Mouse (Mus musculus) forebrain, embryonic 11.5 days (tissue): ENCODE data around the gene Fbrs. TPM values are rescaled to one million over a fixed set of nuclear protein-coding genes. Genes with fewer than 3 reads are reported as not detected.
"Not testable (repeated sequence)": the region's sequence is repeated elsewhere in the genome, so short reads cannot be mapped to it uniquely, and the experiment has no call there.

Source experiments
- ATAC-seq: fragments of 200-750 bp; cut with Nextera tagmentation; replicated peaks from 2 replicates; pipeline ENCODE4 v1.8.0; 2017; ENCODE audit warnings: moderate TSS enrichment; ENCODE audit not compliant: low FRiP score
- DNase-seq: peaks from one replicate; pipeline ENCODE4 v3.0.0-alpha.2; 2017; ENCODE audit warnings: low spot score
- H3K27ac ChIP-seq: fragments of 300-500 bp; sonication (generic); 2 replicates; pipeline ENCODE4 v1.5.1; 2014; ENCODE audit warnings: low read depth, low read length
- H3K27me3 ChIP-seq: fragments of 300-500 bp; sonication (generic); 2 replicates; pipeline ENCODE4 v1.6.1; 2014; ENCODE audit warnings: mild to moderate bottlenecking, low read length, mixed read lengths; ENCODE audit not compliant: control insufficient read depth, insufficient read depth
- H3K36me3 ChIP-seq: fragments of 300-500 bp; sonication (generic); 2 replicates; pipeline ENCODE4 v1.6.1; 2014; ENCODE audit warnings: mild to moderate bottlenecking, low read length, moderate library complexity, mixed read lengths; ENCODE audit not compliant: control insufficient read depth, insufficient read depth
- H3K4me1 ChIP-seq: fragments of 300-500 bp; sonication (generic); replicated peaks from 2 replicates; pipeline ENCODE4 v1.6.1; 2014; ENCODE audit warnings: low read length, mixed read lengths; ENCODE audit not compliant: control insufficient read depth, insufficient read depth
- H3K4me2 ChIP-seq: fragments of 300-500 bp; sonication (generic); 2 replicates; pipeline ENCODE4 v1.6.1; 2014; ENCODE audit warnings: low read depth, mild to moderate bottlenecking, low read length, moderate library complexity, mixed read lengths; ENCODE audit not compliant: severe bottlenecking
- H3K4me3 ChIP-seq: fragments of 300-500 bp; sonication (generic); 2 replicates; pipeline ENCODE4 v1.5.1; 2014; ENCODE audit warnings: low read depth, low read length
- H3K9ac ChIP-seq: fragments of 300-500 bp; sonication (generic); 2 replicates; pipeline ENCODE4 v1.6.1; 2014; ENCODE audit warnings: low read length
- H3K9me3 ChIP-seq: fragments of 300-500 bp; sonication (generic); 2 replicates; pipeline ENCODE4 v1.6.1; 2016; ENCODE audit warnings: low read length, mixed read lengths; ENCODE audit not compliant: control insufficient read depth
- WGBS: fragments of 180-500 bp; shearing (Covaris S2); extraction: QIAGEN DNeasy Blood & Tissue Kit; methylation state at CpG from one replicate; pipeline ENCODE4 v1.1.7; 2014; 5-methylcytosine and 5-hydroxymethylcytosine counted together
- polyA plus RNA-seq: library from polyadenylated mRNA; unstranded; fragments of >200 nt; fragmentation: Nextera tagmentation; extraction: Ambion mirVana; gene quantifications from 2 replicates; pipeline ENCODE4 v1.2.1, GENCODE M21; 2014

The Fbrs gene
- polyA plus RNA-seq, 1 experiment from 2014 or later, result 14.7 TPM

- not testable (repeated sequence) for H3K9ac ChIP-seq, H3K4me2 ChIP-seq, H3K4me3 ChIP-seq, ATAC-seq, H3K27ac ChIP-seq, H3K9me3 ChIP-seq, H3K27me3 ChIP-seq, H3K4me1 ChIP-seq
- peak; percentile 41 for DNase-seq
- WGBS, result 90% methylated on average over 3 of the region's 3 CpGs
- H3K36me3 ChIP-seq, result peaks cover 17% of the 10 kb centered on the region; the same call in 1 of the 2 replicates
These were observed 20.5 kb upstream of the Fbrs start for GRCm38 (mm10) chr7:127458371-127459122.

- not testable (repeated sequence) for ATAC-seq, H3K4me3 ChIP-seq, H3K4me1 ChIP-seq, H3K9me3 ChIP-seq, H3K27me3 ChIP-seq, H3K9ac ChIP-seq, H3K4me2 ChIP-seq, H3K27ac ChIP-seq
- peak; percentile 15 for DNase-seq
- peaks cover 17% of the 10 kb centered on the region; the same call in 1 of the 2 replicates for H3K36me3 ChIP-seq
- WGBS, result 96% methylated on average over 7 of the region's 8 CpGs
These were observed 19.7 kb upstream of the Fbrs start, which contains the start of gene Prr14 for GRCm38 (mm10) chr7:127459311-127459710. Prr14 (plus strand) TSS chr7:127459611.

GRCm38 (mm10) chr7:127465191-127465590, 13.8 kb upstream of the Fbrs start:
- no peak overlapping the region for H3K4me2 ChIP-seq
- WGBS, result 87% methylated on average over 3 of the region's 3 CpGs
- H3K9me3 ChIP-seq, result no peaks in the 10 kb centered on the region
- DNase-seq, result no peak
- no peaks in the 10 kb centered on the region for H3K27me3 ChIP-seq
- H3K27ac ChIP-seq, result no peak overlapping the region
- peaks cover 3% of the 10 kb centered on the region; the same call in 1 of the 2 replicates for H3K36me3 ChIP-seq
- H3K9ac ChIP-seq, result no peak overlapping the region
- no peak for ATAC-seq
- H3K4me3 ChIP-seq, result no peak overlapping the region
- no peaks in the 10 kb centered on the region for H3K4me1 ChIP-seq

GRCm38 (mm10) chr7:127465670-127466069, 13.3 kb upstream of the Fbrs start:
- not testable (repeated sequence) for H3K9ac ChIP-seq, ATAC-seq, H3K4me3 ChIP-seq, DNase-seq, H3K36me3 ChIP-seq, H3K4me1 ChIP-seq, H3K27ac ChIP-seq, H3K27me3 ChIP-seq, H3K4me2 ChIP-seq, H3K9me3 ChIP-seq
- 92% methylated on average over 2 of the region's 2 CpGs for WGBS

GRCm38 (mm10) chr7:127466606-127467005, 12.4 kb upstream of the Fbrs start:
- H3K27me3 ChIP-seq, result no peaks in the 10 kb centered on the region
- H3K36me3 ChIP-seq, result peaks cover 3% of the 10 kb centered on the region; the same call in 1 of the 2 replicates
- no peak overlapping the region for H3K27ac ChIP-seq
- DNase-seq, result no peak
- H3K9ac ChIP-seq, result no peak overlapping the region
- H3K4me1 ChIP-seq, result no peaks in the 10 kb centered on the region
- 91% methylated on average over 4 of the region's 4 CpGs for WGBS
- no peak for ATAC-seq
- no peaks in the 10 kb centered on the region for H3K9me3 ChIP-seq
- H3K4me2 ChIP-seq, result no peak overlapping the region
- no peak overlapping the region for H3K4me3 ChIP-seq

- peak; percentile 64 for DNase-seq
- Histone ChIP-seq H3K9ac (peak overlapping the region; percentile 96), H3K9me3 (no peaks in the 10 kb centered on the region), H3K27ac (peak overlapping the region; percentile 98), H3K4me1 (peaks cover 6% of the 10 kb centered on the region), H3K4me2 (peak overlapping the region; percentile 73), H3K4me3 (peak overlapping the region; percentile 87), H3K27me3 (no peaks in the 10 kb centered on the region), H3K36me3 (peaks cover 8% of the 10 kb centered on the region; the same call in 1 of the 2 replicates)
- 7% methylated on average over 10 of the region's 10 CpGs for WGBS
- ATAC-seq, result no peak; the same call in 1 of the 2 replicates
These were observed 8.8 kb upstream of the Fbrs start for GRCm38 (mm10) chr7:127470011-127470715.

- ATAC-seq (peak; percentile 91), DNase-seq (peak; percentile 93)
- peak overlapping the region; percentile 98 for H3K27ac ChIP-seq
- H3K4me3 ChIP-seq, result peak overlapping the region; percentile 87
- WGBS, result under 1% methylated on average over 46 of the region's 46 CpGs
- no peaks in the 10 kb centered on the region for H3K9me3 ChIP-seq
- H3K4me1 ChIP-seq, result peaks cover 6% of the 10 kb centered on the region
- peak overlapping the region; percentile 73 for H3K4me2 ChIP-seq
- peak overlapping the region; percentile 96 for H3K9ac ChIP-seq
- no peaks in the 10 kb centered on the region for H3K27me3 ChIP-seq
- peaks cover 13% of the 10 kb centered on the region; the same call in 1 of the 2 replicates for H3K36me3 ChIP-seq
These were observed 8.0 kb upstream of the Fbrs start for GRCm38 (mm10) chr7:127470743-127471645.

- peak overlapping the region; percentile 98 for H3K27ac ChIP-seq
- ATAC-seq, result peak; percentile 31
- peak overlapping the region; percentile 96 for H3K9ac ChIP-seq
- peaks cover 6% of the 10 kb centered on the region for H3K4me1 ChIP-seq
- H3K27me3 ChIP-seq, result no peaks in the 10 kb centered on the region
- peak overlapping the region; percentile 87 for H3K4me3 ChIP-seq
- H3K36me3 ChIP-seq, result peaks cover 13% of the 10 kb centered on the region; the same call in 1 of the 2 replicates
- 1% methylated on average over 23 of the region's 25 CpGs for WGBS
- DNase-seq, result peak; percentile 80
- no peaks in the 10 kb centered on the region for H3K9me3 ChIP-seq
- H3K4me2 ChIP-seq, result peak overlapping the region; percentile 73
These were observed 7.4 kb upstream of the Fbrs start for GRCm38 (mm10) chr7:127471646-127472010.
